Mouse (Mus musculus): ENCODE measurements around the gene Ccnb1. TPM values are rescaled to one million over a fixed set of nuclear protein-coding genes. Genes with fewer than 3 reads are reported as not detected.

Ccnb1 gene
- total and polyA plus RNA-seq, 3 experiments = 139 to 682 (median 229) TPM

DNA sequence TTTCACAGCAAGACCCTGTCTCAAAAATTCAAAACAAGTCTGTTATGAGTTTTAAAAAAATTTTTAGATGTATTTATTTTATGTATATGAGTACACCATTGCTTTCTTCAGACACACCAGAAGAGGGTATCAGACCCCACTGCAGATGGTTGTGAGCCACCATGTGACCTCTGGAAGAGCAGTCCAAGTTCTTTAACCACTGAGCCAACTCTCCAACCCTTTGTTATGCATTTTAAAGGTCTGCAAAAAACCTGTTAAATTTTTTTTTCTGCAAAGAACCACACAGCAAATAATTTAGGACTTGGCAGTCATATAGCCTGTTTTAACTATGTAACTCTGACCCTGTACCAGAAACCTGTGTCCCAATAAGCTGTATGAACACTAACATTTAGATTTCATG lies 11.7 kb downstream of the Ccnb1 start (continued):
- TF ChIP-seq MXI1 (IDR thresholded peaks at IDR 0.05; ENCODE audit: low read depth, low read length) = peak; percentile 54; the same call in 1 of the 2 replicates
- TF ChIP-seq USF2 (IDR thresholded peaks at IDR 0.05; ENCODE audit: borderline replicate concordance in 1 of 2, insufficient read depth in 1 of 2, low read depth in 1 of 2, low read length in 2 of 2) = 0 out of 4 replicates have a peak, but pooled peaks of 1 of the 2 experiments have one; percentile 15

DNA sequence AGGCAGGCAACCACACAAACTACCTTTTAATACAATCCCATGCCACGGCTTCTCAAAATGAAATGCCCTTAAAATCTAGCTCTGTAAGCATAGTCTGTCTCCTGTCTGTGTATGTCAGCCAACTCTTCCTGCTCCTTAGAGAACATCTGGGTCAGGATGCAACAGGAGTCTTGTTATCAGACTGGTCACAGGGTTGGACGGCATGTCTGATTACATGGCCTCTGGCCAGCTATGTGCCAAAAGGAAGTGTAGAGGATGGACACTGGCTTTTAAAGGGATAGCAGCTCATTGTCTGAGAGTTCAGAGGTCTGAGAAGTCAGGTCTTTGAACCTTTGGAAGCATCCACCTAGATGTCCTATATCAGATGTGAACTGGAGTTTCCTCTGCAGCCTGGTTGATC lies 31.0 kb downstream of the Ccnb1 start:
- Histone ChIP-seq H3K79me2 (ENCODE audit: control insufficient read depth, insufficient read depth, low read length, poor library complexity) (no peaks in the 10 kb centered on the region), H3K9ac (ENCODE audit: control insufficient read depth, low read depth, low read length, poor library complexity, severe bottlenecking) (no peak overlapping the region), H3K36me3 (ENCODE audit: control insufficient read depth in 1 of 2, insufficient read depth in 2 of 2, low read length in 2 of 2) (peaks cover 0 to 29% of the 10 kb centered on the region in 2 experiments), H3K4me3 (ENCODE audit: control insufficient read depth in 1 of 2, insufficient read depth in 1 of 2, low read depth in 2 of 2, low read length in 2 of 2) (no peak overlapping the region), H3K4me1 (ENCODE audit: control insufficient read depth in 1 of 2, insufficient read depth in 2 of 2, low read length in 2 of 2) (peaks cover 22 to 24% of the 10 kb centered on the region in 2 experiments), H3K27ac (ENCODE audit: control insufficient read depth, low read depth, low read length) (no peak overlapping the region), H3K27me3 (ENCODE audit: control insufficient read depth in 1 of 2, insufficient read depth in 2 of 2, low read length in 2 of 2) (no peaks in the 10 kb centered on the region), H3K9me3 (replicated peaks; ENCODE audit: insufficient read depth, low read length) (no peaks in the 10 kb centered on the region)
- no peak for DNase-seq (ENCODE audit: low read depth, low spot score)
- TF ChIP-seq TBP (IDR thresholded peaks at IDR 0.05; ENCODE audit: low read depth, low read length) = no peak
- TF ChIP-seq TCF12 (IDR thresholded peaks at IDR 0.05; ENCODE audit: low read depth, low read length) = peak; percentile 38; the same call in 1 of the 2 replicates
- no peak for TF ChIP-seq CHD1 (IDR thresholded peaks at IDR 0.05; ENCODE audit: low read depth, low read length)
- TF ChIP-seq POLR2AphosphoS2 (IDR thresholded peaks at IDR 0.05; ENCODE audit: low read length) = no peak
- TF ChIP-seq NRF1 (IDR thresholded peaks at IDR 0.05; ENCODE audit: insufficient read depth, low read depth, low read length, poor library complexity, severe bottlenecking) = no peak
- TF ChIP-seq TAL1 (IDR thresholded peaks at IDR 0.05; ENCODE audit: low read length) = peak; percentile 33; the same call in 1 of the 2 replicates
- TF ChIP-seq EP300 (IDR thresholded peaks at IDR 0.05; ENCODE audit: low read depth in 1 of 2, low read length in 2 of 2) = peak; percentile 14 to 25; a peak in 1 of 4 replicates

DNA sequence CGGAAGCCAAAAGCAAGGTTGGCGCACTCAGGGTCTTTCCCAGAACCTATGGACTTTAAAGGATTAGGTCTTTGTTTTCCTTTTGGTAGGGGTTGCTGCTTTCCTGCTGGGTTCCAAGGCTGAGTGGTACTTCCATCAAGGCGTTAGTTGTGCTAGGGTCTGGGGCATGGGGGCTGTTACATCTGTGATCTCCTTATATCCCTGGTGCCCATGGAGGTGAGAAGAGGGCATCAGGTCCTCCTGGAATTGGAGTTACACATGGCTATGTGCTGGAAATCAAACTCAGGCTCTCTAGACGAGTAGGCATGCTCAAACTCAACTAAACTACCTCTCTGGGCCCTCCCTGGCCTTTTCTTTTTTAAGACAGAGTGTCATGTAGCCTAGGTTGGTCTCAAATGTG lies 32.2 kb downstream of the Ccnb1 start:
- peaks cover 23 to 24% of the 10 kb centered on the region in 2 experiments for H3K4me1 ChIP-seq (ENCODE audit: control insufficient read depth in 1 of 2, insufficient read depth in 2 of 2, low read length in 2 of 2)
- no peaks in the 10 kb centered on the region for H3K79me2 ChIP-seq (ENCODE audit: control insufficient read depth, insufficient read depth, low read length, poor library complexity)
- TF ChIP-seq MXI1 (IDR thresholded peaks at IDR 0.05; ENCODE audit: low read depth, low read length) (no peak), POLR2AphosphoS2 (IDR thresholded peaks at IDR 0.05; ENCODE audit: low read length) (no peak), GATA1 (IDR thresholded peaks at IDR 0.05; ENCODE audit: low read depth, low read length) (no peak), USF1 (IDR thresholded peaks at IDR 0.05; ENCODE audit: low read depth, low read length) (no peak), E2F4 (IDR thresholded peaks at IDR 0.05; ENCODE audit: borderline replicate concordance, low read depth, low read length) (no peak), MAZ (IDR thresholded peaks at IDR 0.05; ENCODE audit: low read depth, low read length) (no peak)
- no peak for DNase-seq (ENCODE audit: low read depth, low spot score)
- no peaks in the 10 kb centered on the region for H3K27me3 ChIP-seq (ENCODE audit: control insufficient read depth in 1 of 2, insufficient read depth in 2 of 2, low read length in 2 of 2)
- peaks cover 0 to 32% of the 10 kb centered on the region in 2 experiments; a peak in 3 of 4 replicates for H3K36me3 ChIP-seq (ENCODE audit: control insufficient read depth in 1 of 2, insufficient read depth in 2 of 2, low read length in 2 of 2)
- no peak overlapping the region for H3K27ac ChIP-seq (ENCODE audit: control insufficient read depth, low read depth, low read length)
- H3K9ac ChIP-seq (ENCODE audit: control insufficient read depth, low read depth, low read length, poor library complexity, severe bottlenecking) = no peak overlapping the region
- no peak overlapping the region for H3K4me3 ChIP-seq (ENCODE audit: control insufficient read depth in 1 of 2, insufficient read depth in 1 of 2, low read depth in 2 of 2, low read length in 2 of 2)
- H3K9me3 ChIP-seq (replicated peaks; ENCODE audit: insufficient read depth, low read length) = no peaks in the 10 kb centered on the region
